Mouse (Mus musculus) brain, embryonic 14.5 days (tissue): ENCODE data around the gene Exoc2.

Experiments used
- CTCF ChIP-seq: fragments of 200-500 bp; IDR thresholded peaks from 2 replicates; pipeline ENCODE4 v1.5.1; 2012; ENCODE audit warnings: inconsistent platforms, mild to moderate bottlenecking, moderate library complexity, borderline replicate concordance; ENCODE audit not compliant: insufficient read depth, insufficient read length; ENCODE audit errors: extremely low read depth
- POLR2A ChIP-seq: fragments of 200-500 bp; IDR thresholded peaks from 2 replicates; pipeline ENCODE4 v1.6.1; 2012; ENCODE audit warnings: mild to moderate bottlenecking, inconsistent platforms, borderline replicate concordance; ENCODE audit not compliant: poor library complexity, insufficient read depth, insufficient read length, severe bottlenecking; ENCODE audit errors: extremely low read depth

GRCm38 (mm10) chr13:30994249-30994858 lies 20.5 kb upstream of the Exoc2 start:
- TF ChIP-seq CTCF (no peak), POLR2A (no peak)
